Mouse (Mus musculus): ENCODE data around the gene Galnt10.

DNA sequence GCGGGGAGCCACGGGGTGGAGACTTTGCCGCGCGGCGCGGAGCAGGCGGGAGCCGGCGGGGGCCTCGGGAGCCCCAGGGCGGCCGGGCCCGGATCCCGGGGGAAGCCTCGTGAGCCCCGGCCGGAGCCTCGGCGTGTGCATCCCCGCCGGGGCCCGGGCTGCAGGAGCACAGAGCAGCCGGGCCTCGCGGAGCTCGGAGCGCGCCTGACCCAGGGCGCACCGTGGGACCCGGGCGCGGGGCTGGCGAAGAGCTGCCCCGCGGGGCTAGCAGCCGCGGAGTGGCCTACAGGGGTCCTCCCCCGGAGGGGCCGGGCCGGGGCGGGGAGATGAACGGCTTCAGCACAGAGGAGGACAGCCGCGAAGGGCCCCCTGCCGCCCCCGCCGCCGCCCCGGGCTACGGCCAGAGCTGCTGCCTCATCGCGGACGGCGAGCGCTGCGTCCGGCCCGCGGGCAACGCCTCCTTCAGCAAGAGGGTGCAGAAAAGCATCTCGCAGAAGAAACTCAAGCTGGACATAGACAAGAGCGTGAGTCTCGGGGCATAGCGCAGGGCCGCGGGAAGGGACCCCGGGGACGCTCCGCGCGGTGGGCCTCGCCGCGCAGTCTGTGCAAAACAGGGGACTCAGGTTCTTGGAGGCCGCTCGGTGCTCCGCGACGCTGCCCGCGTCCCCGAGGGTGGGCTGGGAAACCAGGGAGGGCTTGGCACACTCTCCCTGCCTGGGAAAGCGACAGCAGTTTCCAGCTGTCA lies 156.7 kb downstream of the Galnt10 start:
- TF ChIP-seq CTCF (IDR thresholded peaks at IDR 0.05; ENCODE audit: extremely low read depth, insufficient read depth, insufficient read length, insufficient replicate concordance) (no peak), POLR2A (IDR thresholded peaks at IDR 0.05; ENCODE audit: low read depth, low read length) (no peak)

All from spleen, adult 2 months (tissue).